26 mouse cellular contexts compared by ENCODE assay signal in the genomic region with DNA sequence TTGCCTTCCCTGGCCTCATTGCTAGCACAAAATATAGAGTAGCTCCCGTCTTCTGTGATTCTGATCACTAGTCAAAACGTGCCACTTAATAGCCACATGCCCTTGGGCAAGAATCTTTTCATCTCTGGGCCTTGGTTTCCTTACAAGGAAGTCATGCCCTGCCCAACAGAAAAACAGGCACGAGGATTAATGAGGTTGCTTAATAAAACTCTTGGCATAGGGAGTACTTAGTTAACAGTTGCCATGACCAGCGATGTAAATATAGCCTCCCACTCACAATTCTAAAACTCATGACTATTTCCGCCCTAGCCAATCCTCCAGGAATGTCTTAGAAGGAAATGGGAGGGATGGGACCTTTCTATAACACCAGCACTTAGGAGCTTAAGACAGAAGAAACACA. TPM values are rescaled to one million over a fixed set of nuclear protein-coding genes. Genes with fewer than 3 reads are reported as not detected.
DNase-seq lines count a peak whose midpoint lies in the region; ATAC-seq and TF ChIP-seq lines count a peak whose summit lies in the region.
"Had no signal": no experiment of that assay in that cellular context is flagged by ENCODE, and none has a peak within 500 bp of the region (broad histone marks: within the 10 kb centered on the region; RNA-seq: fewer than 3 reads in every experiment).

No protein-coding gene starts in this region.

- H3K27ac ChIP-seq in gastrocnemius, adult 2 months, result peak overlapping the region; percentile 74
- H3K27ac ChIP-seq in liver, postnatal 0 days (ENCODE audit: low read depth), result peak overlapping the region; percentile 29; the same call in 1 of the 2 replicates
- H3K27ac ChIP-seq in forebrain, postnatal 0 days (ENCODE audit: low read depth, low read length), result no peak overlapping the region
- H3K27ac ChIP-seq: embryonic facial prominence, embryonic 10.5 days; forebrain, embryonic 12.5 days; hindbrain, embryonic 15.5 days; limb, embryonic 12.5 days; liver, embryonic 12.5 days; macrophage; midbrain, embryonic 12.5 days; stomach, embryonic 15.5 days had no signal

- no peaks in the 10 kb centered on the region for H3K9me3 ChIP-seq in liver, postnatal 0 days (ENCODE audit: low read length)
- H3K9me3 ChIP-seq in forebrain, postnatal 0 days (ENCODE audit: low read length), result no peaks in the 10 kb centered on the region
- H3K9me3 ChIP-seq: embryonic facial prominence, embryonic 10.5 days; forebrain, embryonic 12.5 days; heart, embryonic 12.5 days; hindbrain, embryonic 15.5 days; limb, embryonic 12.5 days; liver, embryonic 12.5 days; midbrain, embryonic 12.5 days; stomach, embryonic 15.5 days had no signal

- no peak overlapping the region for H3K9ac ChIP-seq in liver, postnatal 0 days (replicated peaks)
- H3K9ac ChIP-seq in forebrain, postnatal 0 days, result no peak overlapping the region
- H3K9ac ChIP-seq: forebrain, embryonic 12.5 days; heart, embryonic 12.5 days; hindbrain, embryonic 15.5 days; limb, embryonic 12.5 days; liver, embryonic 12.5 days; midbrain, embryonic 12.5 days; stomach, embryonic 15.5 days had no signal

- DNase-seq in gastrocnemius, adult 2 months, result no peak
- DNase-seq in gastrocnemius, postnatal 36 days, result no peak
- no peak for DNase-seq in liver, postnatal 0 days
- DNase-seq in liver, result no peak
- DNase-seq in lung, postnatal 36 days, result peak; percentile 62
- no peak for DNase-seq in forebrain, postnatal 0 days
- no peak for DNase-seq in kidney, adult 9 months
- DNase-seq: adrenal gland, postnatal 25 days; cerebellum, adult 11 months; cerebellum, adult 9-11 months; gastrocnemius, postnatal 14 days; kidney, postnatal 36 days; layer of hippocampus, postnatal 36 days; thymus, adult 2 months; thymus, postnatal 4 days had no signal

- intact Hi-C loops in gastrocnemius, adult 2 months (cut with DNase I), result loop anchor here (5.0 kb wide), 1 partner anchor 51 kb away; no protein-coding TSS in a partner anchor
- intact Hi-C loops in gastrocnemius, postnatal 36 days (cut with DNase I), result no loop called here

- H3K4me2 ChIP-seq in liver, postnatal 0 days (ENCODE audit: low read depth, low read length), result no peak overlapping the region
- no peak overlapping the region for H3K4me2 ChIP-seq in forebrain, postnatal 0 days (ENCODE audit: low read depth)
- H3K4me2 ChIP-seq: forebrain, embryonic 12.5 days; heart, embryonic 12.5 days; hindbrain, embryonic 15.5 days; limb, embryonic 12.5 days; liver, embryonic 12.5 days; midbrain, embryonic 12.5 days; stomach, embryonic 15.5 days had no signal

- no peak for TF ChIP-seq CTCF in gastrocnemius, adult 2 months (IDR thresholded peaks at IDR 0.05)
- TF ChIP-seq CTCF in liver, postnatal 0 days (IDR thresholded peaks at IDR 0.05; ENCODE audit: low read depth), result no peak
- TF ChIP-seq CTCF in forebrain, postnatal 0 days (IDR thresholded peaks at IDR 0.05; ENCODE audit: low read depth), result no peak

- 56% methylated on average over 5 of the region's 5 CpGs for WGBS in liver, postnatal 0 days (ENCODE audit: insufficient replicate concordance)
- 60% methylated on average over 5 of the region's 5 CpGs for WGBS in forebrain, postnatal 0 days

- no peak for ATAC-seq in liver, postnatal 0 days
- peak; percentile 25 for ATAC-seq in granulocyte monocyte progenitor cell, adult 5-6 weeks (replicated peaks; ENCODE audit: poor library complexity, severe bottlenecking)
- ATAC-seq in forebrain, postnatal 0 days, result no peak
- ATAC-seq: liver, embryonic 12.5 days had no signal

- TF ChIP-seq EP300 in liver, postnatal 0 days (IDR thresholded peaks at IDR 0.05; ENCODE audit: low read depth), result no peak

- no peaks in the 10 kb centered on the region for H3K36me3 ChIP-seq in liver, postnatal 0 days (replicated peaks; ENCODE audit: insufficient read depth, low read length)
- no peaks in the 10 kb centered on the region for H3K36me3 ChIP-seq in forebrain, postnatal 0 days (ENCODE audit: insufficient read depth)
- H3K36me3 ChIP-seq: embryonic facial prominence, embryonic 10.5 days; forebrain, embryonic 12.5 days; heart, embryonic 12.5 days; hindbrain, embryonic 15.5 days; limb, embryonic 12.5 days; liver, embryonic 12.5 days; midbrain, embryonic 12.5 days; stomach, embryonic 15.5 days had no signal

- H3K27me3 ChIP-seq in liver, postnatal 0 days (ENCODE audit: insufficient read depth, low read length), result no peaks in the 10 kb centered on the region
- H3K27me3 ChIP-seq in forebrain, postnatal 0 days (ENCODE audit: insufficient read depth, low read length), result no peaks in the 10 kb centered on the region
- H3K27me3 ChIP-seq: forebrain, embryonic 12.5 days; heart, embryonic 12.5 days; hindbrain, embryonic 15.5 days; limb, embryonic 12.5 days; liver, embryonic 12.5 days; midbrain, embryonic 12.5 days; stomach, embryonic 15.5 days had no signal

- 0 out of 2 replicates have a peak, but pooled peaks cover 2% of the 10 kb centered on the region for H3K4me1 ChIP-seq in liver, postnatal 0 days (ENCODE audit: insufficient read depth)
- H3K4me1 ChIP-seq in forebrain, postnatal 0 days (ENCODE audit: insufficient read depth), result no peaks in the 10 kb centered on the region
- H3K4me1 ChIP-seq: embryonic facial prominence, embryonic 10.5 days; forebrain, embryonic 12.5 days; hindbrain, embryonic 15.5 days; limb, embryonic 12.5 days; liver, embryonic 12.5 days; midbrain, embryonic 12.5 days; stomach, embryonic 15.5 days had no signal

- H3K4me3 ChIP-seq in gastrocnemius, adult 2 months, result no peak overlapping the region
- no peak overlapping the region for H3K4me3 ChIP-seq in liver, postnatal 0 days (ENCODE audit: low read depth, low read length)
- H3K4me3 ChIP-seq in forebrain, postnatal 0 days (ENCODE audit: low read depth, low read length), result no peak overlapping the region
- H3K4me3 ChIP-seq: embryonic facial prominence, embryonic 10.5 days; forebrain, embryonic 12.5 days; heart, embryonic 12.5 days; hindbrain, embryonic 15.5 days; limb, embryonic 12.5 days; liver, embryonic 12.5 days; midbrain, embryonic 12.5 days; stomach, embryonic 15.5 days had no signal

RNA-seq across cellular contexts. Expression of a gene that starts 8.1 kb away (rescaled TPM):
- 10 to 100 TPM; 12.6 to 16.5 TPM for total RNA-seq in gastrocnemius, adult 2 months (2021)
- total RNA-seq in gastrocnemius, postnatal 36 days (2021), result 10 to 100 TPM; 16.7 to 20.5 TPM
- 2.7 and 3.3 TPM in 2 replicates for polyA plus RNA-seq in liver, postnatal 0 days (2015; fragmentation: Nextera tagmentation; extraction: Ambion mirVana)
- 148 and 150 TPM in 2 replicates for total RNA-seq in granulocyte monocyte progenitor cell, adult 5-6 weeks (2014; fragmentation: Nextera tagmentation)
- 145 TPM in 2 replicates for total RNA-seq in granulocyte monocyte progenitor cell, adult 5-6 weeks (2017)
- 15.2 and 22.4 TPM in 2 replicates for total RNA-seq in forebrain, postnatal 0 days (2014; rRNA removed)
- polyA plus RNA-seq in forebrain, postnatal 0 days (2015; fragmentation: Nextera tagmentation; extraction: Ambion mirVana), result 4.0 and 4.5 TPM in 2 replicates

RNA-seq across cellular contexts. Expression of a gene that starts 43.5 kb away (rescaled TPM):
- total RNA-seq in gastrocnemius, adult 2 months (2021), result 10 to 100 TPM; 13.0 to 24.0 TPM
- total RNA-seq in gastrocnemius, postnatal 36 days (2021), result 10 to 100 TPM; 12.6 to 17.4 TPM
- 1.6 and 1.7 TPM in 2 replicates for polyA plus RNA-seq in liver, postnatal 0 days (2015; fragmentation: Nextera tagmentation; extraction: Ambion mirVana)
- total RNA-seq in granulocyte monocyte progenitor cell, adult 5-6 weeks (2014; fragmentation: Nextera tagmentation), result 9.7 and 14.6 TPM in 2 replicates
- total RNA-seq in granulocyte monocyte progenitor cell, adult 5-6 weeks (2017), result 11.8 and 13.0 TPM in 2 replicates
- total RNA-seq in forebrain, postnatal 0 days (2014; rRNA removed), result 16.2 and 24.2 TPM in 2 replicates
- 9.6 and 11.1 TPM in 2 replicates for polyA plus RNA-seq in forebrain, postnatal 0 days (2015; fragmentation: Nextera tagmentation; extraction: Ambion mirVana)

RNA-seq across cellular contexts. Expression of a gene that starts 56.4 kb away (rescaled TPM):
- total RNA-seq in gastrocnemius, adult 2 months (2021), result under 1 TPM; 0.28 to 0.47 TPM
- under 1 TPM in 1 of 2 experiments, not detected in 1; 0.52 TPM for total RNA-seq in gastrocnemius, postnatal 36 days (2021)
- polyA plus RNA-seq in liver, postnatal 0 days (2015; fragmentation: Nextera tagmentation; extraction: Ambion mirVana), result not detected in 2 replicates
- not detected in 2 replicates for total RNA-seq in granulocyte monocyte progenitor cell, adult 5-6 weeks (2014; fragmentation: Nextera tagmentation)
- not detected in 2 replicates for total RNA-seq in granulocyte monocyte progenitor cell, adult 5-6 weeks (2017)
- 10.7 and 12.1 TPM in 2 replicates for total RNA-seq in forebrain, postnatal 0 days (2014; rRNA removed)
- 1.9 and 2.8 TPM in 2 replicates for polyA plus RNA-seq in forebrain, postnatal 0 days (2015; fragmentation: Nextera tagmentation; extraction: Ambion mirVana)
- total RNA-seq: adrenal gland, postnatal 25 days; hematopoietic stem cell, adult 5-6 weeks had no signal
- polyA plus RNA-seq: macrophage had no signal
